Mouse (Mus musculus): ENCODE results near the gene Icam2.

DNA sequence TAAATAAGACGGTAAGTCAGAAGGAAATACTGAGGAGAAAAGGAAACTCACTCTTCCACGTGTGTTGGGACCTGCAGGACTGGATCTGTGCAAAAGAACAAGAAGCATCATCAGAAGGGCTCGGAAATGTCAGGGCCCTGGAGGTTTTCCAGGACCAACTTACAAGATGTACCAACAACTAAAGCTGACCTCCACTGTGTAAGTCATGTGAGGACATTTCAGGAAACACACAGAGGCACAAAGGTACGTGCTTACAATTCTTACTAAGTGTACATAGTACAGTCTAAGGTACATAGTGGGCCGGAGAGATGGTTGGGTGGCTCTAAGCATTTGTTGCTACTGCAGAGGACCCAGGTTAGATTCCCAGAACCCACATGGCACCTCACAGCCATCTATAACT, 49.2 kb upstream of the Icam2 start:
- no peak for TF ChIP-seq CTCF (IDR thresholded peaks at IDR 0.05; ENCODE audit: borderline replicate concordance, insufficient read depth, low read depth, low read length)
- TF ChIP-seq POLR2A (IDR thresholded peaks at IDR 0.05; ENCODE audit: borderline replicate concordance, insufficient read depth, low read length): no peak

Measured in cerebellum, adult 2 months (tissue).